Mouse (Mus musculus) kidney, embryonic 14.5 days (tissue): ENCODE results near the gene 4933427D14Rik. TPM values are rescaled to one million over a fixed set of nuclear protein-coding genes. Genes with fewer than 3 reads are reported as not detected.
"Not testable (repeated sequence)": the region's sequence is repeated elsewhere in the genome, so short reads cannot be mapped to it uniquely, and the experiment has no call there.

Source experiments
- ATAC-seq: fragments of 200-750 bp; cut with Nextera tagmentation; 2 replicates; pipeline ENCODE4 v1.8.0; 2017; ENCODE audit warnings: moderate number of reproducible peaks, mild to moderate bottlenecking, moderate TSS enrichment, moderate library complexity; ENCODE audit not compliant: low FRiP score, low TSS enrichment
- H3K27ac ChIP-seq: fragments of 300-500 bp; sonication (generic); 2 replicates; pipeline ENCODE4 v1.5.1; 2014; ENCODE audit warnings: low read depth, mild to moderate bottlenecking, low read length, moderate library complexity, mixed read lengths
- H3K27me3 ChIP-seq: fragments of 300-500 bp; sonication (generic); 2 replicates; pipeline ENCODE4 v1.6.1; 2014; ENCODE audit warnings: mild to moderate bottlenecking, low read length; ENCODE audit not compliant: control insufficient read depth, insufficient read depth
- H3K36me3 ChIP-seq: fragments of 300-500 bp; sonication (generic); 2 replicates; pipeline ENCODE4 v1.6.1; 2014; ENCODE audit warnings: low read length, mixed read lengths; ENCODE audit not compliant: control insufficient read depth, insufficient read depth
- H3K4me1 ChIP-seq: fragments of 300-500 bp; sonication (generic); 2 replicates; pipeline ENCODE4 v1.6.1; 2014; ENCODE audit warnings: low read length, mixed read lengths; ENCODE audit not compliant: control insufficient read depth, insufficient read depth
- H3K4me2 ChIP-seq: fragments of 300-500 bp; sonication (generic); replicated peaks from 2 replicates; pipeline ENCODE4 v1.6.1; 2014; ENCODE audit warnings: low read depth, mild to moderate bottlenecking, low read length
- H3K4me3 ChIP-seq: fragments of 300-500 bp; sonication (generic); 2 replicates; pipeline ENCODE4 v1.5.1; 2014; ENCODE audit warnings: mild to moderate bottlenecking, low read length
- H3K9ac ChIP-seq: fragments of 300-500 bp; sonication (generic); 2 replicates; pipeline ENCODE4 v1.6.1; 2014; ENCODE audit warnings: low read depth, mild to moderate bottlenecking, low read length, moderate library complexity
- H3K9me3 ChIP-seq: fragments of 300-500 bp; sonication (generic); 2 replicates; pipeline ENCODE4 v1.6.1; 2016; ENCODE audit warnings: low read length; ENCODE audit not compliant: control insufficient read depth
- WGBS: fragments of 180-500 bp; shearing (Covaris S2); extraction: QIAGEN DNeasy Blood & Tissue Kit; methylation state at CpG from one replicate; pipeline ENCODE4 v1.1.7; 2014; 5-methylcytosine and 5-hydroxymethylcytosine counted together
- polyA plus RNA-seq: library from polyadenylated mRNA; unstranded; fragments of >200 nt; fragmentation: Nextera tagmentation; extraction: Ambion mirVana; gene quantifications from 2 replicates; pipeline ENCODE4 v1.2.1, GENCODE M21; 2014

4933427D14Rik gene
- polyA plus RNA-seq, 1 experiment from 2014 or later, result 18.1 TPM

- no peak overlapping the region for H3K4me2 ChIP-seq
- H3K27ac ChIP-seq, result no peak overlapping the region
- H3K9me3 ChIP-seq, result no peaks in the 10 kb centered on the region
- peaks cover 38% of the 10 kb centered on the region for H3K36me3 ChIP-seq
- no peak for ATAC-seq
- H3K4me3 ChIP-seq, result no peak overlapping the region
- no peaks in the 10 kb centered on the region for H3K27me3 ChIP-seq
- H3K4me1 ChIP-seq, result no peaks in the 10 kb centered on the region
- 88% methylated on average over 5 of the region's 5 CpGs for WGBS
- H3K9ac ChIP-seq, result no peak overlapping the region
Observed at GRCm38 (mm10) chr11:72180556-72180955, 26.7 kb downstream of the 4933427D14Rik start.

- H3K36me3 ChIP-seq, result peaks cover 58% of the 10 kb centered on the region
Observed at GRCm38 (mm10) chr11:72176553-72176952, 30.7 kb downstream of the 4933427D14Rik start.

GRCm38 (mm10) chr11:72175966-72176365 lies 31.3 kb downstream of the 4933427D14Rik start:
- no peaks in the 10 kb centered on the region for H3K27me3 ChIP-seq
- H3K4me2 ChIP-seq, result no peak overlapping the region
- no peaks in the 10 kb centered on the region for H3K4me1 ChIP-seq
- ATAC-seq, result no peak
- WGBS, result 88% methylated on average over 5 of the region's 5 CpGs
- H3K9ac ChIP-seq, result no peak overlapping the region
- peaks cover 55% of the 10 kb centered on the region for H3K36me3 ChIP-seq
- no peak overlapping the region for H3K4me3 ChIP-seq
- H3K27ac ChIP-seq, result no peak overlapping the region
- no peaks in the 10 kb centered on the region for H3K9me3 ChIP-seq

More at GRCm38 (mm10) chr11:72176553-72176952, 30.7 kb downstream of the 4933427D14Rik start:
- no peak overlapping the region for H3K9ac ChIP-seq
- H3K4me2 ChIP-seq, result no peak overlapping the region
- WGBS, result 76% methylated on average over 3 of the region's 3 CpGs
- H3K27ac ChIP-seq, result no peak overlapping the region
- H3K9me3 ChIP-seq, result no peaks in the 10 kb centered on the region
- no peak for ATAC-seq
- H3K4me3 ChIP-seq, result no peak overlapping the region
- H3K27me3 ChIP-seq, result no peaks in the 10 kb centered on the region
- H3K4me1 ChIP-seq, result no peaks in the 10 kb centered on the region

- Histone ChIP-seq H3K9me3 (no peaks in the 10 kb centered on the region), H3K27ac (no peak overlapping the region), H3K4me2 (no peak overlapping the region), H3K4me3 (no peak overlapping the region), H3K4me1 (no peaks in the 10 kb centered on the region), H3K27me3 (no peaks in the 10 kb centered on the region), H3K36me3 (peaks cover 55% of the 10 kb centered on the region), H3K9ac (no peak overlapping the region)
- 89% methylated on average over 6 of the region's 6 CpGs for WGBS
- no peak for ATAC-seq
Observed at GRCm38 (mm10) chr11:72174721-72175120, 32.5 kb downstream of the 4933427D14Rik start.

- WGBS, result 83% methylated on average over 5 of the region's 5 CpGs
- no peak overlapping the region for H3K27ac ChIP-seq
- no peak for ATAC-seq
- H3K4me3 ChIP-seq, result no peak overlapping the region
- H3K9me3 ChIP-seq, result no peaks in the 10 kb centered on the region
- H3K27me3 ChIP-seq, result no peaks in the 10 kb centered on the region
- H3K9ac ChIP-seq, result no peak overlapping the region
- peaks cover 57% of the 10 kb centered on the region for H3K36me3 ChIP-seq
- H3K4me1 ChIP-seq, result no peaks in the 10 kb centered on the region
- no peak overlapping the region for H3K4me2 ChIP-seq
Observed at GRCm38 (mm10) chr11:72173506-72173905, 33.8 kb downstream of the 4933427D14Rik start.

GRCm38 (mm10) chr11:72171906-72172305 lies 35.4 kb downstream of the 4933427D14Rik start:
- H3K4me1 ChIP-seq, ATAC-seq, H3K4me2 ChIP-seq, H3K27me3 ChIP-seq, H3K9me3 ChIP-seq, H3K27ac ChIP-seq, H3K9ac ChIP-seq, H3K4me3 ChIP-seq: not testable (repeated sequence)
- H3K36me3 ChIP-seq, result peaks cover 59% of the 10 kb centered on the region
- 61% methylated on average over 4 of the region's 4 CpGs for WGBS

GRCm38 (mm10) chr11:72169871-72170270 lies 37.4 kb downstream of the 4933427D14Rik start:
- no peak overlapping the region for H3K9ac ChIP-seq
- ATAC-seq, result no peak

GRCm38 (mm10) chr11:72163198-72163597 lies 44.1 kb downstream of the 4933427D14Rik start:
- Histone ChIP-seq H3K9me3 (no peaks in the 10 kb centered on the region), H3K27ac (no peak overlapping the region), H3K4me1 (no peaks in the 10 kb centered on the region), H3K4me3 (no peak overlapping the region), H3K9ac (no peak overlapping the region), H3K27me3 (no peaks in the 10 kb centered on the region), H3K4me2 (no peak overlapping the region), H3K36me3 (peaks cover 42% of the 10 kb centered on the region)
- ATAC-seq, result no peak
- WGBS, result 86% methylated on average over 2 of the region's 2 CpGs

More at GRCm38 (mm10) chr11:72169871-72170270, 37.4 kb downstream of the 4933427D14Rik start:
- Histone ChIP-seq H3K9me3 (no peaks in the 10 kb centered on the region), H3K27ac (no peak overlapping the region), H3K4me1 (no peaks in the 10 kb centered on the region), H3K4me3 (no peak overlapping the region), H3K36me3 (peaks cover 56% of the 10 kb centered on the region), H3K27me3 (no peaks in the 10 kb centered on the region), H3K4me2 (no peak overlapping the region)
- 79% methylated on average over 4 of the region's 4 CpGs for WGBS

- no peaks in the 10 kb centered on the region for H3K27me3 ChIP-seq
- H3K4me2 ChIP-seq, result no peak overlapping the region
- H3K36me3 ChIP-seq, result peaks cover 41% of the 10 kb centered on the region
- H3K4me3 ChIP-seq, result no peak overlapping the region
- 72% methylated on average over 2 of the region's 2 CpGs for WGBS
- H3K9me3 ChIP-seq, result no peaks in the 10 kb centered on the region
- no peak overlapping the region for H3K9ac ChIP-seq
- no peak overlapping the region for H3K27ac ChIP-seq
- H3K4me1 ChIP-seq, result 0 out of 2 replicates have a peak, but pooled peaks cover 3% of the 10 kb centered on the region
- ATAC-seq, result no peak
Observed at GRCm38 (mm10) chr11:72156624-72157023, 50.6 kb downstream of the 4933427D14Rik start.
